Mouse (Mus musculus) lung, embryonic 16.5 days (tissue): ENCODE measurements around the gene Gpank1. TPM values are rescaled to one million over a fixed set of nuclear protein-coding genes. Genes with fewer than 3 reads are reported as not detected.

ENCODE experiments used
- ATAC-seq: fragments of 200-750 bp; cut with Nextera tagmentation; 2 replicates; pipeline ENCODE4 v1.8.0; 2017; ENCODE audit warnings: low read depth, mild to moderate bottlenecking, moderate library complexity
- H3K27ac ChIP-seq: fragments of 300-500 bp; sonication (generic); 2 replicates; pipeline ENCODE4 v1.5.1; 2014; ENCODE audit warnings: mild to moderate bottlenecking, control low read depth, low read length
- H3K27me3 ChIP-seq: fragments of 300-500 bp; sonication (generic); 2 replicates; pipeline ENCODE4 v1.6.1; 2014; ENCODE audit warnings: low read depth, low read length, mixed read lengths; ENCODE audit not compliant: control insufficient read depth, insufficient read depth
- H3K36me3 ChIP-seq: fragments of 300-500 bp; sonication (generic); 2 replicates; pipeline ENCODE4 v1.6.1; 2014; ENCODE audit warnings: low read length; ENCODE audit not compliant: control insufficient read depth, insufficient read depth
- H3K4me1 ChIP-seq: fragments of 300-500 bp; sonication (generic); replicated peaks from 2 replicates; pipeline ENCODE4 v1.6.1; 2014; ENCODE audit warnings: low read length, mixed read lengths; ENCODE audit not compliant: control insufficient read depth, insufficient read depth
- H3K4me2 ChIP-seq: fragments of 300-500 bp; sonication (generic); 2 replicates; pipeline ENCODE4 v1.6.1; 2014; ENCODE audit warnings: low read depth, low read length, control low read depth
- H3K4me3 ChIP-seq: fragments of 300-500 bp; sonication (generic); 2 replicates; pipeline ENCODE4 v1.5.1; 2014; ENCODE audit warnings: mild to moderate bottlenecking, low read length, control low read depth
- H3K9ac ChIP-seq: fragments of 300-500 bp; sonication (generic); 2 replicates; pipeline ENCODE4 v1.6.1; 2014; ENCODE audit warnings: low read length, control low read depth
- H3K9me3 ChIP-seq: fragments of 300-500 bp; sonication (generic); 2 replicates; pipeline ENCODE4 v1.6.1; 2016; ENCODE audit warnings: low read length; ENCODE audit not compliant: control insufficient read depth
- WGBS: fragments of 180-500 bp; shearing (Covaris S2); extraction: QIAGEN DNeasy Blood & Tissue Kit; methylation state at CpG from one replicate; pipeline ENCODE4 v1.1.7; 2014; 5-methylcytosine and 5-hydroxymethylcytosine counted together
- polyA plus RNA-seq: library from polyadenylated mRNA; unstranded; fragments of >200 nt; fragmentation: Nextera tagmentation; extraction: Ambion mirVana; gene quantifications from 2 replicates; pipeline ENCODE4 v1.2.1, GENCODE M21; 2015

Gene Gpank1
- polyA plus RNA-seq, 1 experiment from 2014 or later, result 19.7 TPM

- WGBS, result 77% methylated on average over 7 of the region's 7 CpGs
- H3K4me2 ChIP-seq, result no peak overlapping the region
- no peaks in the 10 kb centered on the region for H3K9me3 ChIP-seq
- no peak overlapping the region for H3K4me3 ChIP-seq
- ATAC-seq, result no peak
- H3K27ac ChIP-seq, result no peak overlapping the region
- peaks cover 71% of the 10 kb centered on the region for H3K36me3 ChIP-seq
- no peak overlapping the region for H3K9ac ChIP-seq
- H3K4me1 ChIP-seq, result peaks cover 11% of the 10 kb centered on the region
- no peaks in the 10 kb centered on the region for H3K27me3 ChIP-seq
Observed at GRCm38 (mm10) chr17:35159638-35160037, 38.4 kb downstream of the Gpank1 start.

GRCm38 (mm10) chr17:35161421-35161820, 40.2 kb downstream of the Gpank1 start:
- H3K4me3 ChIP-seq, result no peak overlapping the region
- peaks cover 19% of the 10 kb centered on the region for H3K4me1 ChIP-seq
- H3K9me3 ChIP-seq, result no peaks in the 10 kb centered on the region
- H3K36me3 ChIP-seq, result peaks cover 53% of the 10 kb centered on the region
- no peaks in the 10 kb centered on the region for H3K27me3 ChIP-seq
- no peak overlapping the region for H3K27ac ChIP-seq
- no peak for ATAC-seq
- 78% methylated on average over 11 of the region's 11 CpGs for WGBS
- no peak overlapping the region for H3K4me2 ChIP-seq
- no peak overlapping the region for H3K9ac ChIP-seq

- peaks cover 46% of the 10 kb centered on the region for H3K36me3 ChIP-seq
- peaks cover 19% of the 10 kb centered on the region for H3K4me1 ChIP-seq
- ATAC-seq, result no peak
- H3K9ac ChIP-seq, result peak overlapping the region; percentile 100
- H3K4me3 ChIP-seq, result peak overlapping the region; percentile 97; the same call in 1 of the 2 replicates
- H3K4me2 ChIP-seq, result peak overlapping the region; percentile 88
- H3K27ac ChIP-seq, result no peak overlapping the region
- no peaks in the 10 kb centered on the region for H3K9me3 ChIP-seq
- WGBS, result 57% methylated on average over 14 of the region's 14 CpGs
- H3K27me3 ChIP-seq, result no peaks in the 10 kb centered on the region
Observed at GRCm38 (mm10) chr17:35162121-35162520, 40.9 kb downstream of the Gpank1 start.

GRCm38 (mm10) chr17:35162730-35163129, 41.5 kb downstream of the Gpank1 start:
- Histone ChIP-seq H3K9me3 (no peaks in the 10 kb centered on the region), H3K27me3 (no peaks in the 10 kb centered on the region), H3K4me3 (peak overlapping the region; percentile 97), H3K4me1 (peaks cover 19% of the 10 kb centered on the region), H3K9ac (peak overlapping the region; percentile 100), H3K4me2 (peak overlapping the region; percentile 88), H3K36me3 (peaks cover 40% of the 10 kb centered on the region), H3K27ac (no peak overlapping the region)
- WGBS, result 19% methylated on average over 12 of the region's 12 CpGs
- no peak for ATAC-seq

- peak overlapping the region; percentile 97 for H3K4me3 ChIP-seq
- peaks cover 32% of the 10 kb centered on the region for H3K36me3 ChIP-seq
- peak overlapping the region; percentile 94 for H3K27ac ChIP-seq
- no peak for ATAC-seq
- peak overlapping the region; percentile 88 for H3K4me2 ChIP-seq
- H3K4me1 ChIP-seq, result peaks cover 19% of the 10 kb centered on the region
- H3K9me3 ChIP-seq, result no peaks in the 10 kb centered on the region
- H3K27me3 ChIP-seq, result no peaks in the 10 kb centered on the region
- WGBS, result 6% methylated on average over 8 of the region's 8 CpGs
- H3K9ac ChIP-seq, result peak overlapping the region; percentile 100
Observed at GRCm38 (mm10) chr17:35163326-35164081, 42.2 kb downstream of the Gpank1 start.

- Histone ChIP-seq H3K4me2 (peak overlapping the region; percentile 88), H3K27me3 (no peaks in the 10 kb centered on the region), H3K27ac (peak overlapping the region; percentile 94), H3K4me3 (peak overlapping the region; percentile 97), H3K9ac (peak overlapping the region; percentile 100), H3K9me3 (no peaks in the 10 kb centered on the region), H3K36me3 (peaks cover 26% of the 10 kb centered on the region), H3K4me1 (peaks cover 19% of the 10 kb centered on the region)
- no peak for ATAC-seq
- under 1% methylated on average over 25 of the region's 28 CpGs for WGBS
Observed at GRCm38 (mm10) chr17:35164218-35164567, 42.9 kb downstream of the Gpank1 start.

GRCm38 (mm10) chr17:35164568-35165450, 43.6 kb downstream of the Gpank1 start, which contains the start of gene Prrc2a:
Gene Prrc2a, minus strand, starts transcription at chr17:35164897.
- peaks cover 20% of the 10 kb centered on the region for H3K36me3 ChIP-seq
- under 1% methylated on average over 48 of the region's 89 CpGs for WGBS
- peak; percentile 97 for ATAC-seq

GRCm38 (mm10) chr17:35165451-35166155, 44.3 kb downstream of the Gpank1 start:
- H3K36me3 ChIP-seq, result peaks cover 12% of the 10 kb centered on the region
- peak overlapping the region; percentile 53 for H3K4me3 ChIP-seq
- H3K4me1 ChIP-seq, result peaks cover 19% of the 10 kb centered on the region
- H3K27ac ChIP-seq, result peak overlapping the region; percentile 100
- peak; percentile 86; the same call in 1 of the 2 replicates for ATAC-seq
- no peaks in the 10 kb centered on the region for H3K9me3 ChIP-seq
- WGBS, result 15% methylated on average over 12 of the region's 12 CpGs
- peak overlapping the region; percentile 69 for H3K4me2 ChIP-seq
- H3K9ac ChIP-seq, result peak overlapping the region; percentile 70
- no peaks in the 10 kb centered on the region for H3K27me3 ChIP-seq

More at GRCm38 (mm10) chr17:35164568-35165450, 43.6 kb downstream of the Gpank1 start, which contains the start of gene Prrc2a:
- Histone ChIP-seq H3K4me1 (peaks cover 19% of the 10 kb centered on the region), H3K9me3 (no peaks in the 10 kb centered on the region), H3K9ac (peak within 1 kb of the TSS; percentile 100), H3K27me3 (no peaks in the 10 kb centered on the region), H3K4me2 (peak within 1 kb of the TSS; percentile 88), H3K4me3 (peak within 1 kb of the TSS; percentile 97), H3K27ac (peak within 1 kb of the TSS; percentile 100)
